Mouse (Mus musculus): Measurements from ENCODE around the gene Art5. TPM values are rescaled to one million over a fixed set of nuclear protein-coding genes. Genes with fewer than 3 reads are reported as not detected.
"Not testable (repeated sequence)": the region's sequence is repeated elsewhere in the genome, so short reads cannot be mapped to it uniquely, and the experiment has no call there.

Gene Art5
- polyA plus RNA-seq, 1 experiment from 2014 or later: 0.20 TPM

GRCm38 (mm10) chr7:102061353-102061752, 47.9 kb downstream of the Art5 start:
- no peak for TF ChIP-seq CTCF (IDR thresholded peaks at IDR 0.05; ENCODE audit: low read depth)
- Histone ChIP-seq H3K27ac (ENCODE audit: low read depth, low read length) (0 out of 2 replicates have a peak overlapping the region, but pooled peaks have one; percentile 50), H3K9me3 (ENCODE audit: control insufficient read depth) (no peaks in the 10 kb centered on the region), H3K4me1 (replicated peaks; ENCODE audit: control insufficient read depth, insufficient read depth, low read length) (peaks cover 14% of the 10 kb centered on the region; the same call in 1 of the 2 replicates), H3K4me2 (replicated peaks; ENCODE audit: low read depth) (no peak overlapping the region), H3K4me3 (ENCODE audit: low read depth, low read length) (no peak overlapping the region), H3K36me3 (ENCODE audit: control insufficient read depth, insufficient read depth) (no peaks in the 10 kb centered on the region), H3K27me3 (replicated peaks; ENCODE audit: control insufficient read depth, insufficient read depth, low read length) (no peaks in the 10 kb centered on the region), H3K9ac (ENCODE audit: low read depth, low read length) (no peak overlapping the region)
- no peak for ATAC-seq
- 63% methylated on average over 3 of the region's 3 CpGs for WGBS

DNA sequence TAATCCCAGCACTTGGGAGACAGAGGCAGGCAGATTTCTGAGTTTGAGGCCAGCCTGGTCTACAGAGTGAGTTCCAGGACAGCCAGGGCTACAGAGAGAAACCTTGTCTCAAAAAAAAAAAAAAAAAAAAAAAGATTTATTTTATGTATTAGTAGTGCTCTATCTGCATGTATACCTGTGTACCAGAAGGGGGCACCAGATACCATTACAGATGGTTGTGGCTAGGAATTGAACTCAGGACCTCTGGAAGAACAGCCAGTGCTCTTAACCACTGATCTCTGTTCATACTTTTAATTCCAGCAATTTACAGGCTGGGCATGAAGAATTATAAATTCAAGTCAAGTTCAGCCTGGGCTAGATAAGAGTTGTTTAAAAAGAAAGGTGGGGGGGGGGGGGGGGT, 60.8 kb downstream of the Art5 start:
- not testable (repeated sequence) for H3K27me3 ChIP-seq (replicated peaks; ENCODE audit: control insufficient read depth, insufficient read depth, low read length); H3K4me1 ChIP-seq (replicated peaks; ENCODE audit: control insufficient read depth, insufficient read depth, low read length); H3K9me3 ChIP-seq (ENCODE audit: control insufficient read depth); ATAC-seq; H3K9ac ChIP-seq (ENCODE audit: low read depth, low read length); H3K36me3 ChIP-seq (ENCODE audit: control insufficient read depth, insufficient read depth); H3K27ac ChIP-seq (ENCODE audit: low read depth, low read length); H3K4me2 ChIP-seq (replicated peaks; ENCODE audit: low read depth); H3K4me3 ChIP-seq (ENCODE audit: low read depth, low read length)
- peak; percentile 61 for TF ChIP-seq CTCF (IDR thresholded peaks at IDR 0.05; ENCODE audit: low read depth)

Other genes starting within 250 kb of the Art5 start
- 56.2 and 58.1 TPM in 2 replicates for gene Anapc15, start 245.8 kb downstream of the Art5 start, polyA plus RNA-seq (2015; fragmentation: Nextera tagmentation; extraction: Ambion mirVana)
- gene Folr1, start 238.7 kb downstream of the Art5 start, polyA plus RNA-seq (2015; fragmentation: Nextera tagmentation; extraction: Ambion mirVana): 521 and 623 TPM in 2 replicates
- 179 TPM in 2 replicates for gene Lamtor1, start 203.6 kb downstream of the Art5 start, polyA plus RNA-seq (2015; fragmentation: Nextera tagmentation; extraction: Ambion mirVana)
- gene Tomt, start 203.1 kb downstream of the Art5 start, polyA plus RNA-seq (2015; fragmentation: Nextera tagmentation; extraction: Ambion mirVana): 0.20 and 0.25 TPM in 2 replicates
- 3.1 and 3.6 TPM in 2 replicates for gene Lrrc51, start 175.6 kb downstream of the Art5 start, polyA plus RNA-seq (2015; fragmentation: Nextera tagmentation; extraction: Ambion mirVana)
- gene Numa1, start 175.4 kb downstream of the Art5 start, polyA plus RNA-seq (2015; fragmentation: Nextera tagmentation; extraction: Ambion mirVana): 17.0 and 19.2 TPM in 2 replicates
- gene Il18bp, start 90.8 kb downstream of the Art5 start, polyA plus RNA-seq (2015; fragmentation: Nextera tagmentation; extraction: Ambion mirVana): 5.2 and 5.8 TPM in 2 replicates
- 21.9 and 22.3 TPM in 2 replicates for gene Rnf121, start 44.0 kb downstream of the Art5 start, polyA plus RNA-seq (2015; fragmentation: Nextera tagmentation; extraction: Ambion mirVana)
- 4.4 and 6.1 TPM in 2 replicates for gene Xndc1, start 44.0 kb downstream of the Art5 start, polyA plus RNA-seq (2015; fragmentation: Nextera tagmentation; extraction: Ambion mirVana)
- gene Xntrpc, start 43.8 kb downstream of the Art5 start, polyA plus RNA-seq (2015; fragmentation: Nextera tagmentation; extraction: Ambion mirVana): 0.16 TPM in 1 of 2 replicates, not detected in the other
- 0.05 TPM in 1 of 2 replicates, not detected in the other for gene Trpc2, start 26.4 kb downstream of the Art5 start, polyA plus RNA-seq (2015; fragmentation: Nextera tagmentation; extraction: Ambion mirVana)
- 0.13 TPM in 1 of 2 replicates, not detected in the other for gene Art1, start 7.7 kb downstream of the Art5 start, polyA plus RNA-seq (2015; fragmentation: Nextera tagmentation; extraction: Ambion mirVana)
- gene Chrna10, start 7.3 kb upstream of the Art5 start, polyA plus RNA-seq (2015; fragmentation: Nextera tagmentation; extraction: Ambion mirVana): not detected in 2 replicates
- gene Nup98, start 100.7 kb upstream of the Art5 start, polyA plus RNA-seq (2015; fragmentation: Nextera tagmentation; extraction: Ambion mirVana): 13.3 and 14.8 TPM in 2 replicates
- 34.9 and 35.0 TPM in 2 replicates for gene Pgap2, start 100.7 kb upstream of the Art5 start, polyA plus RNA-seq (2015; fragmentation: Nextera tagmentation; extraction: Ambion mirVana)
- 74.2 and 78.1 TPM in 2 replicates for gene Rhog, start 146.6 kb upstream of the Art5 start, polyA plus RNA-seq (2015; fragmentation: Nextera tagmentation; extraction: Ambion mirVana)
- 13.0 and 13.8 TPM in 2 replicates for gene Stim1, start 158.3 kb upstream of the Art5 start, polyA plus RNA-seq (2015; fragmentation: Nextera tagmentation; extraction: Ambion mirVana)